Mouse (Mus musculus) pancreas, adult 10 weeks (tissue): ENCODE measurements around the gene Naip1. TPM values are rescaled to one million over a fixed set of nuclear protein-coding genes. Genes with fewer than 3 reads are reported as not detected.

Experiments used
- polyA plus RNA-seq: library from polyadenylated mRNA; stranded (reverse); fragments of 350-450 nt; fragmentation: Illumina TruSeq; extraction: RNeasy Lipid Tissue Mini Kit (QIAGEN cat#74804); gene quantifications from one replicate; pipeline ENCODE4 v1.2.3, GENCODE M21; 2015; ENCODE audit warnings: low read depth, low replicate concordance; ENCODE audit not compliant: insufficient read depth

Gene Naip1
- polyA plus RNA-seq, result not detected

DNA sequence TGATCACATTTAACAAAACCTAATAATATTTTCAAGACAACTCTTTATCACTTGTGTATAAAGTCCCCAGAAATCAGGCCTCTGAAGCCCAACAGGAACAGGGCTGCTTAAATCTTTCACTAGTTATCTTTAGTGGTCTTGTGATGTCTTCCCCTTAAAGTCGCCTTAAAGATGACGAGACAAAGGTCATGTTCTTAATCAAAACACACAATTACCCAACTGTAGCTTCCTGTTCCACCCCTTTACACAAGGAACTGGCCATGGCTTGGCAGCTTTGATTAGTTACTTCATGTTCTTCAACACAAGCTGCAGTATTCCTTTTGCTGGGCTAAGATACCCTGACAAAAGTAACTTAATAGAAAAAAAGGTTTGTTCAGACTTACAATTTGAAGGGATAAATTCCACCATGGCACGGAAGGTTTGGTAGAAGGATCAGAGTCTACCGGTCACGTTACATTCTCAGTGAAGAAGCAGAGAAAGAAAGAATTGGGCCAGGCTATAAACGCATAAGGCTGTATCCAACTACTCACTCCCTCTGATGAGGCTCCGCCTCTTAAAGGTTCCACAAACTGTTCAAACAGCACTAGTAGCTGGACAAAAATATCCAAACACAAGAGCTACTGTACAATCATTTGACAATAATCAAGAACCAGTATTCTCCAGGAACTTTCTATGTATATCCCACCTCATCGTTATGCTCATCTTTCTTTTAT lies at the start of gene Naip1:
Gene Naip1 (minus strand): TSS at position 455 of the 713 bp plus-strand sequence.

DNA sequence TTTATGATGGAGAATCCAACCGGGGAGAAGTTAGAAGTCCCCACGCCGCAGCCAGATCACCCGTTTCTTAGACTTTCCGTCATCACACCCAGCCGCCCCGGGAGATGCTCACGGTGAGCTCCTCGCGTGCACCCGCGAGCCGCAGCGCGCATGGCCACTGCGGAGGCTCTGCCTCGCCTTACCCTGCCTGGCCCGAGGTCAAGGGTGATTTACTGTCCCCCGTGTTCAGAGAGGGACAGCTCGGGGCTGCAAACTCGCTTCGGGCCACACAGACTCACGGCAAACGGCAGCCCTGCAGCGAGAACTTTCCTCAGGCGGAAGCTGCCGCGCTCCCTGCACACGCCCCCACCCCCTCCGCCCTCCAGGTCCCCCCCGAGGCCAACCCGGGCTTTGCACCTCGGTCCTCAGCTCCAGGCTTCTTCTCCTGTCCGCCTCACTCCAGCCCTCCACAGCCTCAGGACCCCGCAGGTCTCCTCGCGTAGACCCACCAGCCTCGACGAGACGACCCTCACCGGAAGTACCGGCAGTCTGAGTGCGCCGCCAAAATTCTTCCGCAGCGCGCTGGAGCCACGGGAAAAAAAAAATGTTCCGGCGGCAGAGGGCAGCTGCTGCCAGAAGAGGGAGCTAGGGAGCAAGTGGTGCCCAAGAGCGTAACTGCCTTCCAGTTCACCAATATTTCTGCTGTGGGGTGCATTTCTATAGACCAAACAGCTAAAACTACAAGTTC lies 39.6 kb upstream of the Naip1 start, which contains the start of gene Gtf2h2:
Gene Gtf2h2 (minus strand): TSS at position 519 of the 727 bp plus-strand sequence.

Other genes with a start within 250 kb of the Naip1 start
- gene Naip5, start 206.5 kb downstream of the Naip1 start, polyA plus RNA-seq, result 0.50 TPM
- 0.87 TPM for gene Naip6, start 135.2 kb downstream of the Naip1 start, polyA plus RNA-seq
- gene Gtf2h2, start 39.7 kb upstream of the Naip1 start, polyA plus RNA-seq, result 12.6 TPM
- gene Ocln, start 99.8 kb upstream of the Naip1 start, polyA plus RNA-seq, result 1.8 TPM
- 2.8 TPM for gene Marveld2, start 164.1 kb upstream of the Naip1 start, polyA plus RNA-seq
- 13.9 TPM for gene Ak6, start 198.1 kb upstream of the Naip1 start, polyA plus RNA-seq
- gene Rad17, start 198.2 kb upstream of the Naip1 start, polyA plus RNA-seq, result 5.6 TPM
- gene Taf9, start 198.7 kb upstream of the Naip1 start, polyA plus RNA-seq, result 1.8 TPM
- gene Ccdc125, start 216.8 kb upstream of the Naip1 start, polyA plus RNA-seq, result 1.00 TPM